Mouse (Mus musculus): Measurements from ENCODE around the gene Grm8.
"Not testable (repeated sequence)": the region's sequence is repeated elsewhere in the genome, so short reads cannot be mapped to it uniquely, and the experiment has no call there.

Grm8 gene

GRCm38 (mm10) chr6:27887922-27888321 lies 247.1 kb downstream of the Grm8 start:
- DNase-seq (ENCODE audit: low read depth, low spot score): no peak

- DNase-seq (ENCODE audit: low read depth, low spot score): no peak
Observed at GRCm38 (mm10) chr6:27885786-27886185, 249.2 kb downstream of the Grm8 start.

DNA sequence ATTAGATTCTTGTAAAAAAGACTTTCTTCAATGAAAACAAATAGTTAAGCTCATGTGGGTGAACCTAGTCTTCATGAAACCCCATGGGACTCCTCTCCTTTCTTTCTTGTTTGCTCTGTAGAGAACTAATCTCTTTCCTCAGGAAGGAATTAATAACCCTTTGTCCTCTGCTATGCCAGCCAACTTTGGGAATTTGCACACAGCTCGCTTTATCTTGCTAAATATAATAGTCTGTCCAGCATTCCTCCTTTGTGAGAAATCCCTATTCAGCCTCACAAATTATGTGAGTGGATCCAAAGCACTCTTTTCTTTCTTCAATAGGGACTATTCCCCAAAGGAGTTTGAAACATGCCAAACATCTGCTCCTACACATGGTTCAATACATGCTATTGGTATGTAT lies 285.3 kb downstream of the Grm8 start:
- no peak for DNase-seq (ENCODE audit: low read depth, low spot score)

DNA sequence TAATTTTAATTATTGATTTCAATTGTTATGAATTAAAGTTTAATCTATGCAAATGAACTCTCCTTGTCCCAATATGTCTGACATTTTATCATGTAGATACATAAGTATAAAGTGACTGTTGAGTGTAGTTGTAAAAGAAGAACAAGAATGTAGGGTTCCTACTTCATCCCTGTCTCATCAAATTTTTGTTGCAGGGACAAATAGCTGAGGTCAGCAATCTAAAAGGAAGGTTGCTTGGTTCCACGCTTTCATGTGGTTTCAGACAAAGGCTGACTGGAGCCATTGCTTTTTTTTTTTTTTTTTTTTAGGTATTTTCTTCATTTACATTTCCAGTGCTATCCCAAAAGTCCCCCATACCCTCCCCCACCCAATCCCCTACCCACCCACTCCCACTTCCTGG lies 298.8 kb downstream of the Grm8 start:
- DNase-seq (ENCODE audit: low read depth, low spot score): no peak

DNA sequence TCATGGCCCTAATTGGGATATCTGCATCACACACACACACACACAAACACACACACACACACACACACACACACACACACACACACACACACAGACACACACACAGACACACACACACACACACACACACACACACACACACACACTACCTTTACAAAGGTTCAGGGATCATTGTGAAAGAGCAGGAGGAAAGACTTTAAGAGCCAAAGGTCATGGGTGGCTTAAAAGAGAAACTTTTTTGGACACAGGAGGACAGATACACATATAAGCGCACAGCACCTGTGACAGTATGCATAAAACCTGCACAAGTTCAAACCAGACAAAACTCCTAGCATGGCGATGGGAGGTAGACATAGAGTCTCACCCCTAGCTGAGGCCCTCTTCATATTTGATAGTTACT lies 315.2 kb downstream of the Grm8 start:
- DNase-seq (ENCODE audit: low read depth, low spot score): not testable (repeated sequence)

DNA sequence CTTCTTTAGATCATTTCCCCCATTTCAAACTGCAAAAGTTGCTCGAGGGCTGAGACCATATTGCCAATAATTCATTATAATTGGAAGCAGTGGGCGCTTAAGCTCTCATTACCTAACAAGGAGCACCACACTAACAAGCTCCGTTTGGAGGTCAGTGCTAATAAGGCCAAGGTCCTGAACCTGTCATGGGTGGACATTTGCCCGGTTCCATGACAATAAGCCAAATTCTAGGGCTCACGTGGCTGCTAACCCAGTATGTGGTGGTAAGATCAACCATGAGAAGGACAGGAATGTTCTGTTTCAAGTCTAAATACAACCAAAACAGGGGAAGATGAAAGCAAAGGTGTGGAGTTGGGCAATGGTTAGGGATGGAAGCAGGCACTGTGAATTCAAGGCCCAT lies 322.2 kb downstream of the Grm8 start:
- DNase-seq (ENCODE audit: low read depth, low spot score): no peak

DNA sequence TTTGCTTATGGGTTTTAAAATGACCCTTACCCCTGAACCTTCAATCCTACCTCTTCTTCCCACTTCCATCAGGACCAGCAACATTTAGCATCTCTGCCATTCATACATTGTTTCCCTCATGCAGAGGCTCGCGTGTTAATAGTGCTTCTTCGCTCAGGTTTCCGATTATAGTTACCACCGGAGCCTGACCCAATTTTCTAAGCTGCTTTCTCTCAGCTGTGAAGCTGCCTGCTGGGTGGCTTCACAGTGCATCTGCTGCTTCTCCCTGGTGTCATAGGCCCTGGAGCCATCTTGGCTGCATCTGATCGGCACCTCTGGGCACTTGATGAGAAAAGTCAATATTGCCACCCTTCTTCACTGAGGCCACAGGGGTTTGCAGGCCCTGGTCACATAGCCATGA lies 325.0 kb downstream of the Grm8 start:
- peak; percentile 70 for DNase-seq (ENCODE audit: low read depth, low spot score)

- DNase-seq (ENCODE audit: low read depth, low spot score): no peak
Observed at GRCm38 (mm10) chr6:27806741-27807140, 328.2 kb downstream of the Grm8 start.

DNA sequence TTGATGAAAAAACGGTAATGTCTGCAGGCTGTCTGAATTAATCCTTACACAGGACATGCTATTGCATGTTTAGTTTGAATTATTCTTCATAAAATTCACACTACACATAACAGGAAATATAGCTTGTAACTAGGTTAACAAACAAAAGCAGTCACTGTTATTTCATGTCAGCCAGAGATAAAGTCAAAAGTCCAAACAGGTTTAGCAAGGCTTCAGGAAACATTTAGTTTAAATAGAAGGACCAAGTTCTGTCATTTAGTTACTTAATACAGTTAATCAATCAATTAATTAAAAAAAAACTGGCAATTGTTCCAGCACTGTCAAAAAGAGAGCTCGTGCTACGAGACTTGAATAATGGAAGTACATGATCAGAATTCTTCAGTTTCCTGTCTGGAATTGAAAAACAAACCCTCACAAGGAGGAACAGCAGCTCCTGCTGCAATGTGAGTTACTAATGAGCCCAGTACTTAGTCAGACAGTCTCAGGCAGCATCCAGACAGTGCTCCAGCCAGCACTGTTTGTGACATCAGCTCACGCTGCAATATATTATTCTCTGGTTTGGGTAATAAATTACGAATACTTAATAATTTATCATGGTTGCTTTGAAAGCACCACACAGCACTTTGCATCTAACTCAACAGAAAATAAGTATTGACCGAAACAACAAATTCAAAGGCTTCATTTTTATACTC lies 334.0 kb downstream of the Grm8 start:
- no peak for DNase-seq (ENCODE audit: low read depth, low spot score)

GRCm38 (mm10) chr6:27798735-27799134 lies 336.2 kb downstream of the Grm8 start:
- DNase-seq (ENCODE audit: low read depth, low spot score): no peak

GRCm38 (mm10) chr6:27789566-27789965 lies 345.4 kb downstream of the Grm8 start:
- DNase-seq (ENCODE audit: low read depth, low spot score): no peak

DNA sequence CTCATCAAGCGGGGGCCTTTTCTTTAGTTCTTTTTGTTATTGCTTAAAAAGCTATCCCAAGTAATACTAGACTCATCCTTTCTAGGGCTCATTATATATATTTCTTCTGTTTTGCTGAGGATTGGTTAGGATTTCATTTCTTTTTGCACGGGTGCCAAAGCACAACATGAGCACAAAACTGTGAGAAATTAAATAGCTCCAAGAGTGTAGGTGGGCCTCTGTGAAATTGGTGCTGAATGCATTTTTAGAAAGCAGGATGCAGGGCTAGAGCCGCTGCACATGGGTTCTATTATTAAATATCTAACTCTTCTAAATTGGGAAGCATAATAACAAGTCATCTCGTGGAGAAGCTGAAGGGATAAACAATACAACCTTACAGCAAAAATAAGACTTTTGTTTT lies 345.8 kb downstream of the Grm8 start:
- no peak for DNase-seq (ENCODE audit: low read depth, low spot score)

GRCm38 (mm10) chr6:27782251-27782650 lies 352.7 kb downstream of the Grm8 start:
- no peak for DNase-seq (ENCODE audit: low read depth, low spot score)

DNA sequence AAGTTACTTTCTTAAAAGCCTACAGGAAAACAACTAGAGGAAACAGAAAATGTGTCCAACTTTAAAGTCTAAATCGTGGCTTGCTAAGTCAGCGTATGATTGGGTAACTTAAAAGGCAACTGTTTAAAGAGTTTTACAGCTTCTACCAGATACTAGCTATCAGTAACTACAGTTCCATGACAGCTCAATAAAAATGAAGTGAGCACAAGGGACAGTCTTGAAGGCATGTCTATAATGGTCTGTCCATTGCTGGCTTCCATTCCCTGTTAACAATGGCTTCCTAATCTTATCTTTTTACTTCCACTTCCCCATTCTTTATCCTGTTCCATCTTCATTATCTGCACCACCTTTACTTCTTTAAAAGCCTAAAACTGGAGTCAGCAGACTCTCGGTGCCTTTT lies 353.6 kb downstream of the Grm8 start:
- no peak for DNase-seq (ENCODE audit: low read depth, low spot score)

GRCm38 (mm10) chr6:27775646-27776271 lies 359.2 kb downstream of the Grm8 start:
- no peak for DNase-seq (ENCODE audit: low read depth, low spot score)

DNA sequence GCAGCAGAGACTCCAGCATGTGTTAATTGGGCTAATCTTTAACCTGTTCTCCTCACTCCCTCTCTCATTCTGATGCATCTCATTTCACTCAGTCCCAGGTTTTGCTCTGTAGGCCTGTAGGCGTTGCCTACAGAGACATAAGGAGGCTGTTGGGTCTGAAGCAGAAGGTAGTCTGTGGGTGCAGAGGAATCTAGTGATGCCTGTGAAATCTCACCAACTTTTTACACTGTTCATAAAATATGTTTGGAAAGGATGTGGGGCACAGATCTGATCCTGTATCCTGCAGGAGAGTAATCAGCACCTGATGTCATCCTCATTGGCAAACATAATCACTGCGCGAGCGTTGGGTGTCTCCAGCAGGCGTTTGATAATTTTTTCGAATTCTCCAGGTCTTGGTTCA lies 372.9 kb downstream of the Grm8 start:
- DNase-seq (ENCODE audit: low read depth, low spot score): no peak

DNA sequence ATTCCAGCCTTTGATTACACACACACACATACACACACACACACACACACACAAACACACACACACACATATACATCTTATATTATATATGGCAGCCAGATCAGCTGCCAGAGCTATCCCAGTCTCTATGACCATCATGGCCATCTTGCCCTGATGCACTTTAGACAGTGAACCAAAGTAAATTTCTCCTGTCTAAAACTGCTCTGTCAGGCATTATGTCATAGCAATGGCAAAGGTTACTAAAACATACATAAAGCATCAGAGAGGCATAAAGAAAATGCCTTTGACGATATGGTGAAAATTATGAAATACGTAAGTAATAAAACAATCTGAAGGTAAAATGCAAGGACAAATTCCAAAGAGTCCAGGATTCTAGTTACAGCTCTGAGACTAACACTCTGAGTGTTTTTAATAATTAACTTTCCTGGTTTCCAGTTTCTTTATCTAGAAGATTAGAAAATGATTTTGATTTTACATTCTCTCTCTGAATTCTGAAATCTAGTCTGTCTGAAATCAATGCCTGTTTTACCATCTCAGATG lies 381.6 kb downstream of the Grm8 start:
- DNase-seq (ENCODE audit: low read depth, low spot score): no peak

GRCm38 (mm10) chr6:27746493-27746892 lies 388.5 kb downstream of the Grm8 start:
- no peak for DNase-seq (ENCODE audit: low read depth, low spot score)

DNA sequence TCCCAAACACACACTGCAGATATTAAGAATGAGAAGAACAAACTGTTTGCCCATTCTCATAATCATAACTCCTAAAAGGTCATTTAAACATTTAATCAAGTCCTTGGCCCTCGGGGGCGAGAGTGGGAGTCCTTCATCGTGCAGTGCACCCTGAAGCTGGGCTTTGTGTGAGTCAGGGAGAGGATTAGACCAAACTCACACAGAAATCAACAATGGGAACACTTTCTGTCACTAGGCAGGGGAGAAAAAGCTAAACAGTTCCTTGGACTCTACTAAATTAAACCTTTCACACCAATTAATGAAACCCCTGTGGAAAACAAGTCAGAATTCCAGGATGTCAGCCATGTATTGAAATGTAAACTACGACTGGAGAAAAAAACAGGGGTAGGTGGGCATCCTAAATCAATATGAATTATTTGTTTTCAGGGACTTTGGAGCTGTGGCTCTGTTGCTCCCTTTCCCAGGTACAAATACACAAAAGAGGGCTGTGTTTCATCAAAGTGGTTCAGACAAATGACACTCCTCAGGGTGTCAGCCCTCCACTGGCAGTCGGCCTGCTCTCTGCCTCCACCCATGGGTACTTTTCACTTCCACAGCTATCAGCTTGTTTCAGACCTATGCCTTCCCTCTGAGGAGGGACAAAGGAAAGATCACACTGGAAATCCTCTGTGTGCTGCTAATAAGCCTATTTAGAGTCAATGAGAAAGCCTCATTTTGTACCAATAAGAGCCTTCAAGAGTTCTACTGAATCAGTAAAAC lies 389.1 kb downstream of the Grm8 start:
- DNase-seq (ENCODE audit: low read depth, low spot score): no peak

DNA sequence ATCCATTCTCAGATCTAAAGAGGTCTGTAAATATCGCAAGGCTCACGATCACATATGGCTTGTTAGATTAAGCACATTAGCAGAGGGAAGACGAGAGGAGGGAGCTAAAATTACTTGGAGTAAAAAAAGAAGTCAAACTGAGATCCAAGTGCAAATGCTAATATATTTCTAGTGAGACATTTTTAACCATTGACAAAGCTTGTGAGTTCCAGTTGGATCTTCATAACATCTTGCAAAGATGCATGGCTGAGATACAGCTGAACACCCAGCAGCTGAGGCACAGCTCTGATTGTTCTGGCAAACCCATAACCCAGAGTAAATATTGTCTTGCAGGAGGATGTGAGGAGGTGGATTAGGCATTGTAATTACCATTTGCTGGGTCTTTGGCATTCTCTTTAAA lies 445.6 kb downstream of the Grm8 start:
- no peak for DNase-seq (ENCODE audit: low read depth, low spot score)

DNA sequence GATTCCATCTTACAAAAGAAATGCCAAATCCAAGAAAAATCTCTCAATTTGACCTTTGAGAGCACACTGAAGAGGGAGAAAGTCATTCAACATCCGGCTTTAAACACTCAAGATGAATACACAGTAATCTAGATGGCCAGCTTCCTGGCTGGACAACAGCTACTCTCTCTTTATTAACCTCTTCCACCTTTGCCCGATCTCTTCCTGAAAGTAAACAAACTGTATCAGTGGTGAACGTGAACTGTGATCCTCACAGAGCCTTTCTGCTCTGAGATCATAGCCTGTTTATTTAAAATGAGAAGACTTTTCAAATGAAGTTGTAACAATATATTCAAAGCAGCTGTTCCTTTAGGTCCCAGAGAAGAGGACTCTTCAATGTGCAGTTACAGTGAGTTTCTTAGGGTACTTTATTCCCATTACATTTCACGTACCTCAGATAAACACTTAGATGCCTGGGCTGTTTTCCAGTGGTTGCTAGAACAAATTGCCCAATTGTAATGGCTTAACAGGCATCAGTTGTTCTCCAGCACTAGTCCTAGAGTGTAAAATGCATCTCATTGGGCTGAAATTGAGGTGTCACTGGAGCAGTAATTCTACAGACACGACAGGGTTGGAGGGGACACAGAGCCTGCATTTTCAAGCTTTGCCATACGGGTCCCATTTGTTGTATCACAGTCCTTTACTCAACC lies 473.1 kb downstream of the Grm8 start:
- DNase-seq (ENCODE audit: low read depth, low spot score): no peak

DNA sequence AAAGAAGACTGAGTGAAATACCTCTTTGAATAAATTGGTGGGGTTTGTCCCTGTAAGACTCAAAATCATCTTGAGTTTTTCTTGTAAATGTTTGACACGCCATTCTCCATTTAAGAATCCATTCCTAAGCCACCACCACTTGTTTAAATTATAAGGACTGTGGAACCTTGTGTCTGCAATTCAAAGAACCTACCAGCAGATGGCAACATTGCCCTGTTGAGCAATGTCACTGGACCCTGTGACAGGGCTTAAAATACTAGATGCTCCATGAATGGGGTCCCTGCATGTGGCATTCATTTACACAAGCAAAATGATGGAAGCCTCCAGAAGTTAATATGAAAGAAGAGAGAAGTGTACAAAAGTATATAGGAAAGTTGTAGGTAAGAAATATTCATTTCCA lies 477.5 kb downstream of the Grm8 start:
- DNase-seq (ENCODE audit: low read depth, low spot score): peak; percentile 44

Data from retina, adult 2 months (tissue).